Mouse (Mus musculus) WW6 (cell line): ENCODE data around the gene Ddah2.

Experiments
- DNase-seq: peaks from one replicate; pipeline ENCODE4 v3.0.0-alpha.2; 2013; ENCODE audit warnings: low read depth, low spot score

Ddah2 gene

GRCm38 (mm10) chr17:35058911-35059892 is at the start of gene Ddah2:
Gene Ddah2, plus strand, starts transcription at chr17:35059035.
- DNase-seq: peak; percentile 67

GRCm38 (mm10) chr17:35009586-35009985 is 49.2 kb upstream of the Ddah2 start:
- DNase-seq: no peak

- DNase-seq: no peak
Measured at GRCm38 (mm10) chr17:35011440-35011839, 47.4 kb upstream of the Ddah2 start.

- no peak for DNase-seq
Measured at GRCm38 (mm10) chr17:35012430-35012829, 46.4 kb upstream of the Ddah2 start.

GRCm38 (mm10) chr17:35013221-35013620 is 45.6 kb upstream of the Ddah2 start:
- no peak for DNase-seq

- DNase-seq: no peak
Measured at GRCm38 (mm10) chr17:35015296-35015695, 43.5 kb upstream of the Ddah2 start.

- no peak for DNase-seq
Measured at GRCm38 (mm10) chr17:35016376-35016775, 42.5 kb upstream of the Ddah2 start, which contains the start of gene Vwa7. Gene Vwa7, plus strand, starts transcription at chr17:35016579.

- DNase-seq: no peak
Measured at GRCm38 (mm10) chr17:35016791-35017705, 41.8 kb upstream of the Ddah2 start.

GRCm38 (mm10) chr17:35017706-35018030 is 41.2 kb upstream of the Ddah2 start:
- no peak for DNase-seq

GRCm38 (mm10) chr17:35018171-35018570 is 40.7 kb upstream of the Ddah2 start:
- no peak for DNase-seq

GRCm38 (mm10) chr17:35019894-35020293 is 38.9 kb upstream of the Ddah2 start:
- DNase-seq: no peak

- no peak for DNase-seq
Measured at GRCm38 (mm10) chr17:35020551-35020950, 38.3 kb upstream of the Ddah2 start.

- peak; percentile 43 for DNase-seq
Measured at GRCm38 (mm10) chr17:35021163-35021808, 37.5 kb upstream of the Ddah2 start.

GRCm38 (mm10) chr17:35021842-35022477 is 36.9 kb upstream of the Ddah2 start:
- no peak for DNase-seq

GRCm38 (mm10) chr17:35022541-35023060 is 36.2 kb upstream of the Ddah2 start:
- DNase-seq: no peak

GRCm38 (mm10) chr17:35023221-35023620 is 35.6 kb upstream of the Ddah2 start:
- DNase-seq: no peak

GRCm38 (mm10) chr17:35023756-35024155 is 35.1 kb upstream of the Ddah2 start:
- no peak for DNase-seq

- DNase-seq: no peak
Measured at GRCm38 (mm10) chr17:35024261-35024660, 34.6 kb upstream of the Ddah2 start.

- no peak for DNase-seq
Measured at GRCm38 (mm10) chr17:35024691-35025488, 33.9 kb upstream of the Ddah2 start.

GRCm38 (mm10) chr17:35026206-35026605 is 32.6 kb upstream of the Ddah2 start:
- DNase-seq: no peak
